Comparison of ENCODE assay signal across 8 mouse cellular contexts in genomic region chr7:25679971-25680370, GRCm38 (mm10). TPM values are rescaled to one million over a fixed set of nuclear protein-coding genes. Genes with fewer than 3 reads are reported as not detected.
DNase-seq lines count a peak whose midpoint lies in the region; ATAC-seq lines count a peak whose summit lies in the region.

No protein-coding gene starts in this region.

- ATAC-seq in lung, embryonic 15.5 days (ENCODE audit: borderline replicate concordance, extremely low read depth, low FRiP score, low TSS enrichment), result no peak
- no peak for ATAC-seq in embryonic facial prominence, embryonic 13.5 days (ENCODE audit: insufficient number of reproducible peaks, insufficient read depth, low FRiP score, low TSS enrichment, low read depth)
- ATAC-seq in intestine, embryonic 16.5 days, result no peak
- no peak for ATAC-seq in midbrain, embryonic 12.5 days (ENCODE audit: low FRiP score, low read depth)

- peaks cover 15% of the 10 kb centered on the region for H3K27me3 ChIP-seq in lung, embryonic 15.5 days
- H3K27me3 ChIP-seq in embryonic facial prominence, embryonic 13.5 days, result peaks cover 33% of the 10 kb centered on the region
- H3K27me3 ChIP-seq in intestine, embryonic 16.5 days (replicated peaks; ENCODE audit: control insufficient read depth, insufficient read depth, low read length), result peaks cover 7% of the 10 kb centered on the region
- H3K27me3 ChIP-seq in midbrain, embryonic 12.5 days, result peaks cover 43% of the 10 kb centered on the region

- H3K4me2 ChIP-seq in lung, embryonic 15.5 days, result peak overlapping the region; percentile 57
- H3K4me2 ChIP-seq in embryonic facial prominence, embryonic 13.5 days, result peak overlapping the region; percentile 71
- peak overlapping the region; percentile 81 for H3K4me2 ChIP-seq in intestine, embryonic 16.5 days (ENCODE audit: low read depth, low read length)
- H3K4me2 ChIP-seq in midbrain, embryonic 12.5 days (replicated peaks), result peak overlapping the region; percentile 64

- peak overlapping the region; percentile 86 for H3K27ac ChIP-seq in lung, embryonic 15.5 days
- H3K27ac ChIP-seq in embryonic facial prominence, embryonic 13.5 days, result no peak overlapping the region
- H3K27ac ChIP-seq in intestine, embryonic 16.5 days (ENCODE audit: low read length), result peak overlapping the region; percentile 92
- peak overlapping the region; percentile 88 for H3K27ac ChIP-seq in midbrain, embryonic 12.5 days (replicated peaks)

- no peak for DNase-seq in lung, postnatal 14 days
- DNase-seq in right cerebral cortex, postnatal 4 days, result no peak
- DNase-seq in layer of hippocampus, postnatal 36 days, result no peak
- no peak for DNase-seq in urinary bladder, adult 18-20 months (ENCODE audit: low spot score in 2 of 2)

- no peak overlapping the region for H3K9ac ChIP-seq in lung, embryonic 15.5 days
- H3K9ac ChIP-seq in embryonic facial prominence, embryonic 13.5 days, result peak overlapping the region; percentile 73; the same call in 1 of the 2 replicates
- H3K9ac ChIP-seq in intestine, embryonic 16.5 days (ENCODE audit: low read depth, low read length), result peak overlapping the region; percentile 76
- peak overlapping the region; percentile 25; the same call in 1 of the 2 replicates for H3K9ac ChIP-seq in midbrain, embryonic 12.5 days (replicated peaks)

- peaks cover 27% of the 10 kb centered on the region for H3K4me1 ChIP-seq in lung, embryonic 15.5 days
- peaks cover 26% of the 10 kb centered on the region for H3K4me1 ChIP-seq in embryonic facial prominence, embryonic 13.5 days
- H3K4me1 ChIP-seq in intestine, embryonic 16.5 days (ENCODE audit: control insufficient read depth, insufficient read depth, low read length), result peaks cover 15% of the 10 kb centered on the region; the same call in 1 of the 2 replicates
- peaks cover 15% of the 10 kb centered on the region for H3K4me1 ChIP-seq in midbrain, embryonic 12.5 days

- peak overlapping the region; percentile 54 for H3K4me3 ChIP-seq in lung, embryonic 15.5 days
- H3K4me3 ChIP-seq in embryonic facial prominence, embryonic 13.5 days, result peak overlapping the region; percentile 64
- peak overlapping the region; percentile 75 for H3K4me3 ChIP-seq in intestine, embryonic 16.5 days (ENCODE audit: low read length)
- H3K4me3 ChIP-seq in midbrain, embryonic 12.5 days, result peak overlapping the region; percentile 49

- H3K9me3 ChIP-seq in lung, embryonic 15.5 days, result no peaks in the 10 kb centered on the region
- no peaks in the 10 kb centered on the region for H3K9me3 ChIP-seq in embryonic facial prominence, embryonic 13.5 days
- H3K9me3 ChIP-seq in intestine, embryonic 16.5 days (ENCODE audit: control insufficient read depth, low read length), result no peaks in the 10 kb centered on the region
- H3K9me3 ChIP-seq in midbrain, embryonic 12.5 days, result no peaks in the 10 kb centered on the region

- H3K36me3 ChIP-seq in lung, embryonic 15.5 days, result no peaks in the 10 kb centered on the region
- 0 out of 2 replicates have a peak, but pooled peaks cover 3% of the 10 kb centered on the region for H3K36me3 ChIP-seq in embryonic facial prominence, embryonic 13.5 days
- H3K36me3 ChIP-seq in intestine, embryonic 16.5 days (ENCODE audit: control insufficient read depth, insufficient read depth, low read length), result no peaks in the 10 kb centered on the region
- 0 out of 2 replicates have a peak, but pooled peaks cover 4% of the 10 kb centered on the region for H3K36me3 ChIP-seq in midbrain, embryonic 12.5 days

- 2% methylated on average over 6 of the region's 6 CpGs for WGBS in lung, embryonic 15.5 days
- 6% methylated on average over 6 of the region's 6 CpGs for WGBS in embryonic facial prominence, embryonic 13.5 days
- WGBS in intestine, embryonic 16.5 days, result 6% methylated on average over 6 of the region's 6 CpGs
- WGBS in midbrain, embryonic 12.5 days, result 17% methylated on average over 6 of the region's 6 CpGs

RNA-seq across cellular contexts. Expression of gene B9d2, which starts 0.6 kb away (rescaled TPM):
- 26.8 and 30.9 TPM in 2 replicates for polyA plus RNA-seq in lung, embryonic 15.5 days (2015; fragmentation: Nextera tagmentation; extraction: Ambion mirVana)
- 25.9 and 26.4 TPM in 2 replicates for polyA plus RNA-seq in embryonic facial prominence, embryonic 13.5 days (2015; fragmentation: Nextera tagmentation; extraction: Ambion mirVana)
- polyA plus RNA-seq in intestine, embryonic 16.5 days (2015; fragmentation: Nextera tagmentation; extraction: Ambion mirVana), result 21.4 and 22.5 TPM in 2 replicates
- polyA plus RNA-seq in midbrain, embryonic 12.5 days (2016; fragmentation: Nextera tagmentation; extraction: Ambion mirVana), result 29.0 and 33.9 TPM in 2 replicates
- 10 to 100 TPM; 23.9 to 24.4 TPM for total RNA-seq in layer of hippocampus, postnatal 36 days (2021)

RNA-seq across cellular contexts. Expression of gene Tmem91, which starts 5.0 kb away (rescaled TPM):
- 2.1 and 2.6 TPM in 2 replicates for polyA plus RNA-seq in lung, embryonic 15.5 days (2015; fragmentation: Nextera tagmentation; extraction: Ambion mirVana)
- 3.4 and 3.8 TPM in 2 replicates for polyA plus RNA-seq in embryonic facial prominence, embryonic 13.5 days (2015; fragmentation: Nextera tagmentation; extraction: Ambion mirVana)
- 1.6 and 2.1 TPM in 2 replicates for polyA plus RNA-seq in intestine, embryonic 16.5 days (2015; fragmentation: Nextera tagmentation; extraction: Ambion mirVana)
- 3.1 and 3.9 TPM in 2 replicates for polyA plus RNA-seq in midbrain, embryonic 12.5 days (2016; fragmentation: Nextera tagmentation; extraction: Ambion mirVana)
- total RNA-seq in layer of hippocampus, postnatal 36 days (2021), result 10 to 100 TPM; 13.8 to 14.9 TPM

RNA-seq across cellular contexts. Expression of gene Tgfb1, which starts 6.8 kb away (rescaled TPM):
- polyA plus RNA-seq in lung, embryonic 15.5 days (2015; fragmentation: Nextera tagmentation; extraction: Ambion mirVana), result 2.9 and 3.5 TPM in 2 replicates
- 3.2 and 3.4 TPM in 2 replicates for polyA plus RNA-seq in embryonic facial prominence, embryonic 13.5 days (2015; fragmentation: Nextera tagmentation; extraction: Ambion mirVana)
- 1.4 and 1.8 TPM in 2 replicates for polyA plus RNA-seq in intestine, embryonic 16.5 days (2015; fragmentation: Nextera tagmentation; extraction: Ambion mirVana)
- 1.3 and 1.6 TPM in 2 replicates for polyA plus RNA-seq in midbrain, embryonic 12.5 days (2016; fragmentation: Nextera tagmentation; extraction: Ambion mirVana)
- total RNA-seq in layer of hippocampus, postnatal 36 days (2021), result 1 to 10 TPM; 6.0 to 8.0 TPM

RNA-seq across cellular contexts. Expression of gene Exosc5, which starts 21.0 kb away (rescaled TPM):
- 75.7 and 78.7 TPM in 2 replicates for polyA plus RNA-seq in lung, embryonic 15.5 days (2015; fragmentation: Nextera tagmentation; extraction: Ambion mirVana)
- 72.6 and 86.4 TPM in 2 replicates for polyA plus RNA-seq in embryonic facial prominence, embryonic 13.5 days (2015; fragmentation: Nextera tagmentation; extraction: Ambion mirVana)
- polyA plus RNA-seq in intestine, embryonic 16.5 days (2015; fragmentation: Nextera tagmentation; extraction: Ambion mirVana), result 82.6 and 87.2 TPM in 2 replicates
- 49.1 and 50.1 TPM in 2 replicates for polyA plus RNA-seq in midbrain, embryonic 12.5 days (2016; fragmentation: Nextera tagmentation; extraction: Ambion mirVana)
- total RNA-seq in layer of hippocampus, postnatal 36 days (2021), result 10 to 100 TPM; 28.6 to 28.7 TPM

RNA-seq across cellular contexts. Expression of gene Bckdha, which starts 21.2 kb away (rescaled TPM):
- 55.9 and 57.0 TPM in 2 replicates for polyA plus RNA-seq in lung, embryonic 15.5 days (2015; fragmentation: Nextera tagmentation; extraction: Ambion mirVana)
- 59.9 and 60.6 TPM in 2 replicates for polyA plus RNA-seq in embryonic facial prominence, embryonic 13.5 days (2015; fragmentation: Nextera tagmentation; extraction: Ambion mirVana)
- polyA plus RNA-seq in intestine, embryonic 16.5 days (2015; fragmentation: Nextera tagmentation; extraction: Ambion mirVana), result 49.3 and 50.9 TPM in 2 replicates
- 38.4 and 43.4 TPM in 2 replicates for polyA plus RNA-seq in midbrain, embryonic 12.5 days (2016; fragmentation: Nextera tagmentation; extraction: Ambion mirVana)
- 10 to 100 TPM; 36.7 to 38.3 TPM for total RNA-seq in layer of hippocampus, postnatal 36 days (2021)
